Mouse (Mus musculus) left cerebral cortex, adult 6 months (tissue): ENCODE data around the gene 5530401A14Rik. TPM values are rescaled to one million over a fixed set of nuclear protein-coding genes. Genes with fewer than 3 reads are reported as not detected.

ENCODE experiments used
- long read RNA-seq, 2 experiments: library from polyadenylated mRNA; unstranded; transcript quantifications; one replicate each; pipeline ENCODE4 v2.0.0; 2019 to 2020
- polyA plus RNA-seq: library from polyadenylated mRNA; unstranded; fragments of <200 nt; fragmentation: Nextera tagmentation; gene quantifications from 2 replicates; pipeline ENCODE4 v1.2.3, GENCODE M21; 2021

Gene 5530401A14Rik
- polyA plus RNA-seq, result 0.10 TPM in 1 of 2 replicates, not detected in the other
- long read RNA-seq, experiment 1, partial matches to known transcripts, result 0 of 2 reads
- long read RNA-seq, experiment 1, other reads (novel, unspliced or antisense), result 2 of 2 reads
- long read RNA-seq, experiment 2, result 0 reads

GRCm38 (mm10) chr11:81860250-81860972 lies at the start of gene 5530401A14Rik:
Gene 5530401A14Rik (plus strand): TSS chr11:81860673.

Other genes starting within 250 kb of the 5530401A14Rik start
- 10.9 and 13.0 TPM in 2 replicates for gene Asic2, start 107.8 kb downstream of the 5530401A14Rik start, polyA plus RNA-seq
- gene Ccl2, start 174.9 kb downstream of the 5530401A14Rik start, polyA plus RNA-seq, result 0.43 and 0.74 TPM in 2 replicates
- gene Gm17268, start 177.9 kb downstream of the 5530401A14Rik start, polyA plus RNA-seq, result not detected in 2 replicates
- 0.20 and 0.53 TPM in 2 replicates for gene Ccl7, start 185.0 kb downstream of the 5530401A14Rik start, polyA plus RNA-seq
- 0.18 TPM in 1 of 2 replicates, not detected in the other for gene Ccl11, start 197.2 kb downstream of the 5530401A14Rik start, polyA plus RNA-seq
- gene Ccl12, start 241.2 kb downstream of the 5530401A14Rik start, polyA plus RNA-seq, result 5.5 and 8.7 TPM in 2 replicates